Comparison of ENCODE assay signal across 17 mouse cellular contexts in genomic region chr9:73854281-73854680, GRCm38 (mm10).
"Had no signal": no experiment of that assay in that cellular context is flagged by ENCODE, and none has a peak within 500 bp of the region (broad histone marks: within the 10 kb centered on the region; RNA-seq: fewer than 3 reads in every experiment).

No protein-coding gene starts in this region.

- H3K9me3 ChIP-seq: kidney, embryonic 15.5 days; liver, embryonic 13.5 days; lung, embryonic 15.5 days; megakaryocyte, embryonic 14.5 days; midbrain, embryonic 12.5 days; neural tube, embryonic 15.5 days had no signal

- H3K9ac ChIP-seq: kidney, embryonic 15.5 days; liver, embryonic 13.5 days; liver, postnatal 0 days; lung, embryonic 15.5 days; midbrain, embryonic 12.5 days; neural tube, embryonic 15.5 days had no signal

- H3K4me3 ChIP-seq: kidney, embryonic 15.5 days; layer of hippocampus, adult 2 months; liver, embryonic 13.5 days; lung, embryonic 15.5 days; megakaryocyte, embryonic 14.5 days; midbrain, embryonic 12.5 days; myocyte; neural tube, embryonic 15.5 days had no signal

- ATAC-seq: liver, postnatal 0 days had no signal

- DNase-seq: kidney, adult 18-20 months; left cerebral cortex, postnatal 4 days; liver; liver, embryonic 13.5 days; liver, postnatal 0 days; lung, postnatal 14 days; spleen, adult 18-20 months; thymus, adult 2 months; thymus, postnatal 36 days had no signal

- H3K4me2 ChIP-seq: kidney, embryonic 15.5 days; liver, embryonic 13.5 days; lung, embryonic 15.5 days; midbrain, embryonic 12.5 days; neural tube, embryonic 15.5 days had no signal

- H3K36me3 ChIP-seq: kidney, embryonic 15.5 days; liver, embryonic 13.5 days; lung, embryonic 15.5 days; midbrain, embryonic 12.5 days; neural tube, embryonic 15.5 days had no signal

- H3K27ac ChIP-seq: kidney, embryonic 15.5 days; layer of hippocampus, adult 2 months; liver, embryonic 13.5 days; lung, embryonic 15.5 days; macrophage; midbrain, embryonic 12.5 days; neural tube, embryonic 15.5 days had no signal

- H3K27me3 ChIP-seq: kidney, embryonic 15.5 days; liver, embryonic 13.5 days; lung, embryonic 15.5 days; megakaryocyte, embryonic 14.5 days; midbrain, embryonic 12.5 days; neural tube, embryonic 15.5 days had no signal

- H3K4me1 ChIP-seq: kidney, embryonic 15.5 days; liver, embryonic 13.5 days; lung, embryonic 15.5 days; megakaryocyte, embryonic 14.5 days; midbrain, embryonic 12.5 days; neural tube, embryonic 15.5 days had no signal
